Mouse (Mus musculus): ENCODE data around the gene Rtn3. TPM values are rescaled to one million over a fixed set of nuclear protein-coding genes. Genes with fewer than 3 reads are reported as not detected.
"Not testable (repeated sequence)": the region's sequence is repeated elsewhere in the genome, so short reads cannot be mapped to it uniquely, and the experiment has no call there.

Gene Rtn3
- total and polyA plus RNA-seq, 2 experiments from 2014 or later, result 70.4 to 99.7 TPM

DNA sequence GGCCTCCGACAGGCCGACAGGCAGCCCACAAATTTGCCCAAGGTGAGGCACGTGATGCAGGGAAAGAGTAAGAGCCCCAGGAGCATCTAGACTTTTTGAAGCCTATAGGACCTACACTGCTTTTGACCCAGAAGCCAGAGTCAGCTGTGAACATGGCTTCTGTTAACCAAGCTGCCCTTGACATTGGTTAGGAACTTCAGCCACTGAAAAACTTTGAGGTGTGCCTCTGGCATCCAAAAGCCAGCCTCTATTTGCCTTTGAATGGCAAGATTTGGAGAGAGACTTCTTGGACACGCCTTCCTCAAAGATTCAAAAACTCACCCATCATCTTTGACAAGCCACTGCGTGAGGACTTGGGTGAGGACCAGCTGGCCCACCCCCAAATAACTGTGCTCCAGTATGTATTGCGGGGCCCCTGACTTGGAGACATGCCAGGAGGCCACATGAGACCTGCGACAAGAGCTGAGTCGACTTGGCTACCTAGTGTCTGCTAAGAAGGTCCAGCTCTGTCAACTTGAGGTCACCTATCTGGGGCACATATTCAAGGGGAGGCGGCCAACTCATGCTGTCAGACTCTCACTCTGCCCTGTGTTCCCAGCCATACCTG, 78.4 kb downstream of the Rtn3 start:
- no peak overlapping the region for H3K9ac ChIP-seq (replicated peaks; ENCODE audit: low read depth, low read length)
- H3K4me2 ChIP-seq (ENCODE audit: low read depth, low read length), result no peak overlapping the region
- H3K36me3 ChIP-seq (replicated peaks; ENCODE audit: control insufficient read depth, insufficient read depth, low read length), result no peaks in the 10 kb centered on the region
- 0 out of 2 replicates have a peak, but pooled peaks cover 5% of the 10 kb centered on the region for H3K4me1 ChIP-seq (ENCODE audit: control insufficient read depth, insufficient read depth)
- no peak overlapping the region for H3K4me3 ChIP-seq (ENCODE audit: low read depth, low read length)
- 48% methylated on average over 9 of the region's 9 CpGs for WGBS
- TF ChIP-seq EP300 (IDR thresholded peaks at IDR 0.05; ENCODE audit: low read depth) (no peak), CTCF (IDR thresholded peaks at IDR 0.05; ENCODE audit: low read depth) (no peak)
- no peak overlapping the region for H3K27ac ChIP-seq (ENCODE audit: low read depth)
- H3K27me3 ChIP-seq (ENCODE audit: control insufficient read depth, insufficient read depth, low read length), result no peaks in the 10 kb centered on the region
- ATAC-seq (ENCODE audit: insufficient read depth, low read depth) (no peak), DNase-seq (ENCODE audit: low spot score) (no peak)
- H3K9me3 ChIP-seq (replicated peaks; ENCODE audit: control insufficient read depth, low read length), result no peaks in the 10 kb centered on the region

DNA sequence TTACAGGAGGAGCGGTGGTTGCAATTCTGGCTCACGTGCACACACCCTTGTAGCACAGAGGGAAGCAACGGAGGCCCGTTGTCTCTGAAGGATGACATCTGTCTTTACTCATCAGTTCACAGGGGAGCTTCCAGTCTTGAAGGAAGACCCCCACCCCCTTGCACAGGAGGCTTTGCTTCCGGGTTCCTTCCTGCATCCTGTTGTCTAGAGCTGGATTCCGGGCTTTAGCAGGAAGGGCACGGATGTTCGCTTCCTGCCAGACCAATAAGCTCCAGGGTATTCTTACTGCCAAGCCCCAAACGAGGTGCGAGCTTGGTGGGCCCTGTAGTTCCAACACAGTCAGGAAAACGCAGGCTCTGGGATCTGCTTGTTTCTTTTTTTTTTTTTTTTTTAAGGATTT, 82.4 kb downstream of the Rtn3 start:
- Histone ChIP-seq H3K4me3 (ENCODE audit: low read depth, low read length) (no peak overlapping the region), H3K9ac (replicated peaks; ENCODE audit: low read depth, low read length) (no peak overlapping the region), H3K27ac (ENCODE audit: low read depth) (peak overlapping the region; percentile 40; the same call in 1 of the 2 replicates), H3K4me2 (ENCODE audit: low read depth, low read length) (peak overlapping the region; percentile 4; the same call in 1 of the 2 replicates), H3K9me3 (replicated peaks; ENCODE audit: control insufficient read depth, low read length) (no peaks in the 10 kb centered on the region), H3K4me1 (ENCODE audit: control insufficient read depth, insufficient read depth) (0 out of 2 replicates have a peak, but pooled peaks cover 5% of the 10 kb centered on the region), H3K36me3 (replicated peaks; ENCODE audit: control insufficient read depth, insufficient read depth, low read length) (no peaks in the 10 kb centered on the region), H3K27me3 (ENCODE audit: control insufficient read depth, insufficient read depth, low read length) (no peaks in the 10 kb centered on the region)
- WGBS, result 55% methylated on average over 11 of the region's 11 CpGs
- peak; percentile 48 for ATAC-seq (ENCODE audit: insufficient read depth, low read depth)
- TF ChIP-seq CTCF (IDR thresholded peaks at IDR 0.05; ENCODE audit: low read depth) (no peak), EP300 (IDR thresholded peaks at IDR 0.05; ENCODE audit: low read depth) (no peak)
- no peak for DNase-seq (ENCODE audit: low spot score)

DNA sequence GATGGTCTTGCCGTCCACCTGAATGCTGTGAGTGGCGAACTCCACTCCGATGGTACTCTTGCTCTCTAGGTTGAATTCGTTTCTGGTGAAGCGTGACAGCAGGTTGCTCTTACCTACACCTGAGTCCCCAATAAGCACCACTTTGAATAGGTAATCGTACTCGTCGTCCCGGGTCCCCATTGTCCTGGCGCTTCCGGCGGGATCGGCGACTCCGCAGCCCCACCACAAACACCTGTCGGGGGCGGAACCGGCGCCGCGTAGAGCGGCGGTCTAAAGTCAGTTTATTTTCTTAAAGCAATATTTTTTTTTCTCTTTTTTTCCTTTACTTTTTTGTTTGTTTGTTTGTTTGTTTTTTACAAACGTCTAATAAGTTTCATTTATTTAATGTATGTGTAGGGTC, 84.2 kb downstream of the Rtn3 start:
- H3K27ac ChIP-seq (ENCODE audit: low read depth); H3K4me3 ChIP-seq (ENCODE audit: low read depth, low read length); DNase-seq (ENCODE audit: low spot score); H3K9me3 ChIP-seq (replicated peaks; ENCODE audit: control insufficient read depth, low read length); H3K9ac ChIP-seq (replicated peaks; ENCODE audit: low read depth, low read length); ATAC-seq (ENCODE audit: insufficient read depth, low read depth); H3K27me3 ChIP-seq (ENCODE audit: control insufficient read depth, insufficient read depth, low read length); H3K36me3 ChIP-seq (replicated peaks; ENCODE audit: control insufficient read depth, insufficient read depth, low read length); H3K4me2 ChIP-seq (ENCODE audit: low read depth, low read length); H3K4me1 ChIP-seq (ENCODE audit: control insufficient read depth, insufficient read depth): not testable (repeated sequence)
- WGBS, result 40% methylated on average over 24 of the region's 24 CpGs

DNA sequence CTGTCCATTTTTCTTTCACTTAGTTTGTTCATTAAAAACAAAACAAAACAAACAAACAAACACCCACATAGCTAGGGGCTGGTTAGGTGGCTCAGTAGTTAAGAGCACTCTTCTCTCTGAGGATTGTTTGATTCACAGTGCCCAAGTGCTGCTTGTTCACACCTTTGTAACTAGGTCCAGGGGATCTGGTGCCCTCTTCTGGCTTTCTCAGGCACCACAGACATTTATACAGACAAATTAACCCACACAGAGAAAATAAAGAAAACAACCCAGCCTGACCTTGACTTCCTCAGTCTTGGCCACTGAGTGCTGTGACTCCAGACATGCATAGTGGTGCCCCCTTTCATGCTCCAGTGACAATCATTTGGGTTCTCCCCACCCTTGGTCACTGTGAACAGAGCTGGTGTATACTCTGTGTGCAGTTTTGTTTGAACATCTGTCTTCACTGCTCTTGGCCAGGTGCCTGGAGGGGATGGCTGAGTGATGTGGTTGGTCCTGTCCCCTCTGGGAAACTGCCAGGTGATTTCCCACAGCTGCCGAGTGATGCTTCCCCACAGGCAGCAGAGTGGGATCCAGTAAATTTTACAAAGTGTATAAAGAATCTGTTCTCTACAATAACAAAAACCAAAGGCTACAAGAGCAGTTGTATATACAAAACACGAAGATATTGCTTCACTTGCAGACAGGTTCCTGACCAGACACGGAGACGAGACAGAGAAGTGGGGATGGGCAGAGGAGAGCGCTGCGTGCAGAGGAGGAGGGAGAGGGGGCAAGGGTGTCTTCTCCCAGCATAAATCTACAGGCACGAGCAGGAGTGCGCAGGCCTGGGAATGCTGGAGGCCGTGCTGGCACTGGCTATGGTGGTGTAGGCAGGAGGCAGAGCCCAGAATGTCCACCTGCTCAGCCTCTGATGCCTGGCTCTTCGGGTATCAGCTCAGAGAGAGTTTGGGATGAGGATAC, 85.9 kb downstream of the Rtn3 start:
- H3K27me3 ChIP-seq (ENCODE audit: control insufficient read depth, insufficient read depth, low read length); H3K36me3 ChIP-seq (replicated peaks; ENCODE audit: control insufficient read depth, insufficient read depth, low read length); H3K9ac ChIP-seq (replicated peaks; ENCODE audit: low read depth, low read length); H3K4me2 ChIP-seq (ENCODE audit: low read depth, low read length); H3K4me1 ChIP-seq (ENCODE audit: control insufficient read depth, insufficient read depth); ATAC-seq (ENCODE audit: insufficient read depth, low read depth); H3K27ac ChIP-seq (ENCODE audit: low read depth); H3K4me3 ChIP-seq (ENCODE audit: low read depth, low read length); H3K9me3 ChIP-seq (replicated peaks; ENCODE audit: control insufficient read depth, low read length); DNase-seq (ENCODE audit: low spot score): not testable (repeated sequence)
- 74% methylated on average over 7 of the region's 10 CpGs for WGBS
- peak; percentile 16; the same call in 1 of the 2 replicates for TF ChIP-seq CTCF (IDR thresholded peaks at IDR 0.05; ENCODE audit: low read depth)

DNA sequence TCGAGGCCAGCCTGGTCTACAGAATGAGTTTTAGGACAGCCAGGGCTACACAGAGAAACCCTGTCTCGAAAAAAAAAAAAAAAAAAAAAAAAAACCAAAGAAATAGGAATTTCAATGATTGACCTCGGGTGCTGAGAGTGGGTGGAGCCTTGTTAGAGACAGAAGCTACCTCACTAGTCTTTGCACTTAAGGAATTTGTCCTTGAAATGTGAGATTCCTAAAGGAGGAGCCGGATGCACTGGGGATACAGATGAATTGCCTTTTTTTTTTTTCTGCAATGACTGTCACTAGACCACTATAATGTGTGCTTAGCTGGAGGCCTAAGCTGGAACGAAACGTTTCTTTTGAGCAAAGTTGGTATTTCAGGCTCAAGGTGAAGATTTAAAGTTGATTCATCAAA, 94.6 kb downstream of the Rtn3 start:
- Histone ChIP-seq H3K27me3 (ENCODE audit: control insufficient read depth, insufficient read depth, low read length) (no peaks in the 10 kb centered on the region), H3K4me3 (ENCODE audit: low read depth, low read length) (no peak overlapping the region), H3K9me3 (replicated peaks; ENCODE audit: control insufficient read depth, low read length) (peaks cover 14% of the 10 kb centered on the region), H3K36me3 (replicated peaks; ENCODE audit: control insufficient read depth, insufficient read depth, low read length) (no peaks in the 10 kb centered on the region), H3K4me2 (ENCODE audit: low read depth, low read length) (no peak overlapping the region), H3K4me1 (ENCODE audit: control insufficient read depth, insufficient read depth) (peaks cover 7% of the 10 kb centered on the region), H3K27ac (ENCODE audit: low read depth) (no peak overlapping the region), H3K9ac (replicated peaks; ENCODE audit: low read depth, low read length) (no peak overlapping the region)
- ATAC-seq (ENCODE audit: insufficient read depth, low read depth) (no peak), DNase-seq (ENCODE audit: low spot score) (no peak)
- TF ChIP-seq CTCF (IDR thresholded peaks at IDR 0.05; ENCODE audit: low read depth) (no peak), EP300 (IDR thresholded peaks at IDR 0.05; ENCODE audit: low read depth) (no peak)
- WGBS, result 83% methylated on average over 6 of the region's 6 CpGs
